Mouse (Mus musculus): Measurements from ENCODE around the gene Olfr631. TPM values are rescaled to one million over a fixed set of nuclear protein-coding genes. Genes with fewer than 3 reads are reported as not detected.

Gene Olfr631
- polyA plus RNA-seq, 1 experiment from 2014 or later: 0.30 TPM

Other genes starting within 250 kb of the Olfr631 start
- not detected in 2 replicates for gene Olfr625-ps1, start 246.1 kb upstream of the Olfr631 start, polyA plus RNA-seq (2016; fragmentation: Nextera tagmentation; extraction: Ambion mirVana)
- not detected in 2 replicates for gene Olfr243, start 214.2 kb upstream of the Olfr631 start, polyA plus RNA-seq (2016; fragmentation: Nextera tagmentation; extraction: Ambion mirVana)
- not detected in 2 replicates for gene Olfr628, start 198.5 kb upstream of the Olfr631 start, polyA plus RNA-seq (2016; fragmentation: Nextera tagmentation; extraction: Ambion mirVana)
- 0.05 TPM in 1 of 2 replicates, not detected in the other for gene Olfr629, start 183.9 kb upstream of the Olfr631 start, polyA plus RNA-seq (2016; fragmentation: Nextera tagmentation; extraction: Ambion mirVana)
- not detected in 2 replicates for gene Olfr630, start 171.5 kb upstream of the Olfr631 start, polyA plus RNA-seq (2016; fragmentation: Nextera tagmentation; extraction: Ambion mirVana)
- not detected in 2 replicates for gene Olfr69, start 157.2 kb upstream of the Olfr631 start, polyA plus RNA-seq (2016; fragmentation: Nextera tagmentation; extraction: Ambion mirVana)
- not detected in 2 replicates for gene Olfr68, start 149.1 kb upstream of the Olfr631 start, polyA plus RNA-seq (2016; fragmentation: Nextera tagmentation; extraction: Ambion mirVana)
- not detected in 2 replicates for gene Olfr67, start 137.0 kb upstream of the Olfr631 start, polyA plus RNA-seq (2016; fragmentation: Nextera tagmentation; extraction: Ambion mirVana)
- 37,996 and 38,837 TPM in 2 replicates for gene Hbb-bt, start 114.8 kb upstream of the Olfr631 start, polyA plus RNA-seq (2016; fragmentation: Nextera tagmentation; extraction: Ambion mirVana)
- 70,723 and 73,152 TPM in 2 replicates for gene Hbb-bs, start 100.7 kb upstream of the Olfr631 start, polyA plus RNA-seq (2016; fragmentation: Nextera tagmentation; extraction: Ambion mirVana)
- gene Hbb-bh2, start 88.3 kb upstream of the Olfr631 start, polyA plus RNA-seq (2016; fragmentation: Nextera tagmentation; extraction: Ambion mirVana): 0.72 and 1.2 TPM in 2 replicates
- gene Hbb-bh1, start 85.7 kb upstream of the Olfr631 start, polyA plus RNA-seq (2016; fragmentation: Nextera tagmentation; extraction: Ambion mirVana): 1,392 and 1,481 TPM in 2 replicates
- gene Hbb-y, start 75.6 kb upstream of the Olfr631 start, polyA plus RNA-seq (2016; fragmentation: Nextera tagmentation; extraction: Ambion mirVana): 9,927 and 10,875 TPM in 2 replicates
- not detected in 2 replicates for gene Olfr66, start 42.6 kb upstream of the Olfr631 start, polyA plus RNA-seq (2016; fragmentation: Nextera tagmentation; extraction: Ambion mirVana)
- gene Olfr64, start 34.3 kb upstream of the Olfr631 start, polyA plus RNA-seq (2016; fragmentation: Nextera tagmentation; extraction: Ambion mirVana): not detected in 2 replicates
- not detected in 2 replicates for gene Olfr65, start 25.3 kb upstream of the Olfr631 start, polyA plus RNA-seq (2016; fragmentation: Nextera tagmentation; extraction: Ambion mirVana)
- gene Olfr632, start 5.5 kb downstream of the Olfr631 start, polyA plus RNA-seq (2016; fragmentation: Nextera tagmentation; extraction: Ambion mirVana): 0.17 and 0.35 TPM in 2 replicates
- gene Olfr633, start 15.6 kb downstream of the Olfr631 start, polyA plus RNA-seq (2016; fragmentation: Nextera tagmentation; extraction: Ambion mirVana): 0.08 TPM in 1 of 2 replicates, not detected in the other
- gene Olfr635, start 42.3 kb downstream of the Olfr631 start, polyA plus RNA-seq (2016; fragmentation: Nextera tagmentation; extraction: Ambion mirVana): not detected in 2 replicates
- not detected in 2 replicates for gene Olfr638, start 69.9 kb downstream of the Olfr631 start, polyA plus RNA-seq (2016; fragmentation: Nextera tagmentation; extraction: Ambion mirVana)
- not detected in 2 replicates for gene Olfr639, start 88.5 kb downstream of the Olfr631 start, polyA plus RNA-seq (2016; fragmentation: Nextera tagmentation; extraction: Ambion mirVana)
- not detected in 2 replicates for gene Olfr640, start 96.7 kb downstream of the Olfr631 start, polyA plus RNA-seq (2016; fragmentation: Nextera tagmentation; extraction: Ambion mirVana)
- not detected in 2 replicates for gene Olfr641, start 106.6 kb downstream of the Olfr631 start, polyA plus RNA-seq (2016; fragmentation: Nextera tagmentation; extraction: Ambion mirVana)
- gene Olfr642, start 123.8 kb downstream of the Olfr631 start, polyA plus RNA-seq (2016; fragmentation: Nextera tagmentation; extraction: Ambion mirVana): not detected in 2 replicates
- not detected in 2 replicates for gene 4930516K23Rik, start 132.6 kb downstream of the Olfr631 start, polyA plus RNA-seq (2016; fragmentation: Nextera tagmentation; extraction: Ambion mirVana)
- not detected in 2 replicates for gene Olfr644, start 143.0 kb downstream of the Olfr631 start, polyA plus RNA-seq (2016; fragmentation: Nextera tagmentation; extraction: Ambion mirVana)
- not detected in 2 replicates for gene Olfr645, start 156.6 kb downstream of the Olfr631 start, polyA plus RNA-seq (2016; fragmentation: Nextera tagmentation; extraction: Ambion mirVana)
- gene Olfr646, start 176.0 kb downstream of the Olfr631 start, polyA plus RNA-seq (2016; fragmentation: Nextera tagmentation; extraction: Ambion mirVana): not detected in 2 replicates
- not detected in 2 replicates for gene Ubqln5, start 201.0 kb downstream of the Olfr631 start, polyA plus RNA-seq (2016; fragmentation: Nextera tagmentation; extraction: Ambion mirVana)
- not detected in 2 replicates for gene Olfr643, start 208.6 kb downstream of the Olfr631 start, polyA plus RNA-seq (2016; fragmentation: Nextera tagmentation; extraction: Ambion mirVana)
- not detected in 2 replicates for gene Ubqln3, start 214.5 kb downstream of the Olfr631 start, polyA plus RNA-seq (2016; fragmentation: Nextera tagmentation; extraction: Ambion mirVana)
- not detected in 2 replicates for gene Ubqlnl, start 221.7 kb downstream of the Olfr631 start, polyA plus RNA-seq (2016; fragmentation: Nextera tagmentation; extraction: Ambion mirVana)
- gene Olfm5, start 236.0 kb downstream of the Olfr631 start, polyA plus RNA-seq (2016; fragmentation: Nextera tagmentation; extraction: Ambion mirVana): not detected in 2 replicates